Mouse (Mus musculus): Measurements from ENCODE around the gene Rad51c. TPM values are rescaled to one million over a fixed set of nuclear protein-coding genes. Genes with fewer than 3 reads are reported as not detected.
A peak's percentile ranks its signal among the peaks of the same experiment; 100 is the strongest.

Gene Rad51c
- polyA plus RNA-seq, 1 experiment from 2014 or later, result 11.8 TPM

DNA sequence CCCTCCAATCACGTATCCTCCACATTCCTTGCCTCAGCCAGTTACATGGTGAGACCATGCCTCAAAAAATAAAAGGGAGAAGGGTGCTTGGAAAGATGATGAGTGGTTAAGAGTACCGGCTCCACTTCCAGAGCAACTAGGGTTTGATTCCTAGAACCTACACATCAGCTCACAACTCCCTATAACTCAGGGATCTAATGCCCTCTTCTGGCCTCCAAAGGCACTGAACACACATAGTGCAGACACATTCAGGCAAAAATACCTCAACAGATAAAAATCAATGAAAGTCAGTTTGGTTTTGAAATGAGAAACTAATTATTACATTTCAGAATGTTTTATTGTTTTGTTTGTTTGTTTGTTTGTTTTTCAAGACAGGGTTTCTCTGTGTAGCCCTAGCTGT, 6.4 kb downstream of the Rad51c start:
- ATAC-seq (ENCODE audit: low FRiP score), result no peak
- WGBS, result 92% methylated on average over 2 of the region's 2 CpGs
- Histone ChIP-seq H3K9me3 (no peaks in the 10 kb centered on the region), H3K9ac (no peak overlapping the region), H3K4me2 (no peak overlapping the region), H3K4me3 (replicated peaks) (no peak overlapping the region), H3K27me3 (no peaks in the 10 kb centered on the region), H3K27ac (no peak overlapping the region), H3K36me3 (replicated peaks) (no peaks in the 10 kb centered on the region), H3K4me1 (no peaks in the 10 kb centered on the region)

DNA sequence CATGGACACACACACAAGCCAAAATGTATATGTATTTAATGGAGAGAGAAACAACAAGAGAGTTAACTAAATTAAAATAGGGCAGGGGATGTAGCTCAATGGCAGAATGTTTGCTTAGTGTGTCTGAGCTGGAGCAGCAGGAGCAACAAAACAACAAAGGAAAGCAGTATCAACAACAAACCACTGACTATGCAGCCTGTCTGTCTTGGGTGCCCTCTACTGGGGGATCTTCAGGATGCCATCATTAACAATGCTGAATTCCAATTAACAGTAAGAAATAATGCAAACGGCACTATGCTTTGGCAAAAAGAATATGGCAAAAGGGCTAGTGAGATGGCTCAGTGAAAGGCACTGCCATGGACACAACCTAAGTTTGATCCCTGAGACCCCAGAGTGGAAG, 10.9 kb downstream of the Rad51c start:
- H3K9ac ChIP-seq, result no peak overlapping the region
- no peak overlapping the region for H3K4me3 ChIP-seq (replicated peaks)
- no peak overlapping the region for H3K27ac ChIP-seq
- H3K4me2 ChIP-seq, result no peak overlapping the region
- H3K27me3 ChIP-seq, result no peaks in the 10 kb centered on the region
- ATAC-seq (ENCODE audit: low FRiP score), result no peak
- H3K36me3 ChIP-seq (replicated peaks), result 0 out of 2 replicates have a peak, but pooled peaks cover 8% of the 10 kb centered on the region
- H3K9me3 ChIP-seq, result no peaks in the 10 kb centered on the region
- no peaks in the 10 kb centered on the region for H3K4me1 ChIP-seq
- 32% methylated on average over 1 of the region's 1 CpGs for WGBS

DNA sequence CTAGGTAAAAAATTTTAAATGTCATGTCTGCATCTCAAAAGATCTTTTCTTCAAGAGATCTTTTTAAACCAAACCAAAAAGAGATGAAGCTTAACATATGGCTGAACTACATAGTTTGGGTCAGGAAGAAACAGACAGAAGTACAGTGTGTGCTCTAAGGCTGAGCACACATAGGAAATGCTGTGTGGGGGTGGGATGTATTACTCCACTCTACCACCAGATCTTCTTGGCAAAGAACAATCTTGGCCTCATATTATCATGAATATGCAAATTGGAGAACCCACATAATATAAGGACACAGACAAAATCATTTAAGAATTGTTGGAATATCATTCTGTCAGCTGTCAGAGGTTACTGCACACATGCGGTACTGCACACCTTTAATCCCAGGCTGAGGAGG, 19.1 kb downstream of the Rad51c start:
- 100% methylated on average over 1 of the region's 1 CpGs for WGBS
- no peak overlapping the region for H3K9ac ChIP-seq
- no peak for ATAC-seq (ENCODE audit: low FRiP score)
- H3K9me3 ChIP-seq, result no peaks in the 10 kb centered on the region
- no peak overlapping the region for H3K4me3 ChIP-seq (replicated peaks)
- H3K36me3 ChIP-seq (replicated peaks), result 0 out of 2 replicates have a peak, but pooled peaks cover under 1% of the 10 kb centered on the region
- no peaks in the 10 kb centered on the region for H3K4me1 ChIP-seq
- H3K27ac ChIP-seq, result no peak overlapping the region
- H3K4me2 ChIP-seq, result no peak overlapping the region
- no peaks in the 10 kb centered on the region for H3K27me3 ChIP-seq

DNA sequence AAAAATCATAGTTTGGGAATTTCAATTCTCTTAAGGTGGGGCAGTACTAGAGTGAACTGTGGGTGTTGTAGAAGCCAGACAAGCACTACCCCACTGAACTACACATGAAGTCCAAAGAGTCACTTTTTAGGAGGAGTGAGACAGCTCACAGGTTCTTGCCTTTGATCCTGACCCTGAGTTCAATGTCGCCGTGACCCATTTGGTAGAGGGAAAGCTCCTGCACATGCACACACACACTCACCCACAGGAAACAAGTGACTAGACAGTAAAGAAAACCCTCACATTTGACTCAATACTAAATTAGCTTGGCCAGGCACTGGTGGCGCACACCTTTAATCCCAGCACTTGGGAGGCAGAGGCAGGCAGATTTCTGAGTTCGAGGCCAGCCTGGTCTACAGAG, 20.2 kb downstream of the Rad51c start:
- WGBS, result 98% methylated on average over 4 of the region's 4 CpGs
- no peak overlapping the region for H3K9ac ChIP-seq
- no peak overlapping the region for H3K4me2 ChIP-seq
- no peaks in the 10 kb centered on the region for H3K27me3 ChIP-seq
- no peaks in the 10 kb centered on the region for H3K4me1 ChIP-seq
- no peak for ATAC-seq (ENCODE audit: low FRiP score)
- no peak overlapping the region for H3K27ac ChIP-seq
- H3K4me3 ChIP-seq (replicated peaks), result no peak overlapping the region
- H3K36me3 ChIP-seq (replicated peaks), result no peaks in the 10 kb centered on the region; the same call in 1 of the 2 replicates
- no peaks in the 10 kb centered on the region for H3K9me3 ChIP-seq

DNA sequence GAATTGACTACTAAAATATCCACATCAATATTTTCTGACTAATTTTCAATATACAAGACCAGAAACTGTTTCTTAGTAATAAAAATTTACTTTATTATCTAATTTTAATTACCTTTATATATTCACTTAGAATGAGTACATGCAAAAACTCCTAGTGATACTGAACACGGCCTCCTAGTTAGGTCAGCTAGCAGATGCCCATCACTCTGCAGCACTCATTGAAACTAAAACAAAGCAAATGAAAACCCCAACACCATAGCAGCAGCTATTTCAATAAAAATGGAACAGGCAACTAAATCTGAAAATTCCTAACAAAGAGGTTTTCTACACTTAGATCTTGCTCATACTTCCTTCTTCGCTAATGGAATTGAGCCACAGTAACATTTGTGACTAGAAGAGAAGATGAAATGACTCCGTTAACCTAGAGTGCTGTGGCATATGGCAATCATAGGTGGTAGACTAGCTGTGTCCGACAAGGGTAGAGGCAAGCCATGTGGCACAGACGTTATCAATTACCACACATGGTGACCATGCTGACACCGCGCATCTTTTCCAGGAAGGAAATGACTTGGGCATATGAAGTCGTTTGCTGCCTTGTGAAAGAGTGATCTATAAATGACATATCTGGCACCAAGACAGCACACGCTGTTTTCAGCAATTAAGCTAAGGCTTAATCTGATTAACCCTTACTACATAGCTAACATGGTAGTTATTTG, 36.7 kb downstream of the Rad51c start:
- Histone ChIP-seq H3K4me2 (no peak overlapping the region), H3K9ac (no peak overlapping the region), H3K27ac (no peak overlapping the region), H3K4me1 (no peaks in the 10 kb centered on the region), H3K27me3 (no peaks in the 10 kb centered on the region), H3K4me3 (replicated peaks) (no peak overlapping the region), H3K9me3 (no peaks in the 10 kb centered on the region), H3K36me3 (replicated peaks) (no peaks in the 10 kb centered on the region)
- no peak for ATAC-seq (ENCODE audit: low FRiP score)
- WGBS, result 80% methylated on average over 9 of the region's 9 CpGs

DNA sequence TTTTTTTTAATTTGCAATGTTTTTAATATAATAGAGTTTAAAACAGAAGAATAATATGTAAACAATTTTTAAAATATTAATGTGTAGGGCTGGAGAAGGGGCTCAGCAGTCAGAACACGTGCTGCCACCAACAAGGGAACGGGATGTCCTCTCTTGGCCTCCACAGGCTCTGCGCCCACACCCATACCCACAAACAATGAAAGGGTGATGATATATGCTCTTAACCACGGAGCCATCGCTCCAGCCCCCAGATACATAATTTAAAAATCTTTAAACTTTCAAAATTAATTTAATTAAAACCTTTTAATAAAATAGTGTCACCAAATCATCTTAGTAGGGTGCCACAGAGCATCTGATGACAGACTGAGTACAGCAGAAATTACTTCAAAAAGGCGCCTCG, 37.7 kb downstream of the Rad51c start:
- ATAC-seq (ENCODE audit: low FRiP score), result no peak
- H3K27me3 ChIP-seq, result no peaks in the 10 kb centered on the region
- no peaks in the 10 kb centered on the region for H3K9me3 ChIP-seq
- H3K27ac ChIP-seq, result no peak overlapping the region
- no peaks in the 10 kb centered on the region for H3K36me3 ChIP-seq (replicated peaks)
- H3K4me2 ChIP-seq, result no peak overlapping the region
- no peak overlapping the region for H3K9ac ChIP-seq
- H3K4me1 ChIP-seq, result no peaks in the 10 kb centered on the region
- H3K4me3 ChIP-seq (replicated peaks), result no peak overlapping the region
- 87% methylated on average over 7 of the region's 7 CpGs for WGBS

DNA sequence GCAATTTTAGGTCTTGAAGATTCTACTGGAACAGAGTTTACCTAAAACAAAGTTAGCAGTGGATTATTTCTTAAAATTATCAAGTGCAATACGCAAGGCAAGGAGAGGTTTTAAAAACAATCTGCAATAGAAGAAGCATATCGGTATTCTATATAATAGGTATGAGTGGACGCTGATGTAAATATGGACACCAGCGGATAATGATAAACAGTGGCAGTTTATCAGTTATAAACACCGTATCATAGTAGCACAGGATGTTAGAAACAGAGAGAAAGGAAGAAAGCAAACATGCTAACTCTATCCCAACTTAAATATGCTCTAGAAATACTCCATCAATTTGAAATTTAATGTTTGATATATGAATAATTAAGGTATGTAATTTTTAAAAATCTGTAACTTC, 39.6 kb downstream of the Rad51c start:
- no peaks in the 10 kb centered on the region for H3K27me3 ChIP-seq
- H3K36me3 ChIP-seq (replicated peaks), result no peaks in the 10 kb centered on the region
- H3K27ac ChIP-seq, result no peak overlapping the region
- no peak overlapping the region for H3K4me2 ChIP-seq
- no peak overlapping the region for H3K9ac ChIP-seq
- H3K9me3 ChIP-seq, result no peaks in the 10 kb centered on the region
- 92% methylated on average over 5 of the region's 5 CpGs for WGBS
- no peaks in the 10 kb centered on the region for H3K4me1 ChIP-seq
- H3K4me3 ChIP-seq (replicated peaks), result no peak overlapping the region
- ATAC-seq (ENCODE audit: low FRiP score), result no peak

DNA sequence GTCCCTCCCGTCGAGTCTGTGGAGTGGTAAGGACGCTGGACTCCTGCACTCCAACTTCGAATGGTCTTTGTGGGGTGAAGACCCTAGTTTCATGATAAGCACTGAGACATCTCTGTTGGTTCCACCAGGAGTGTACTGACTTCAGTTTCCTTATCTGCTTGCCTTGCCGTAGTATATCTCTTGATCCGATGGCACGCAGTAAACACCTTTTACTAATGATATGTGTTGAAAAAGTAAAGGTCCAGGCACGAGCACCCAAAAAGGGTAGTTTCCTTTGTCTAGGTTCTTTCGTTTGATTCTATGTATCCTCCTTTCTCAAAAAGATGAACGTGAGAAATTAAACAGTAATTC, 45.5 kb downstream of the Rad51c start:
- no peak overlapping the region for H3K27ac ChIP-seq

DNA sequence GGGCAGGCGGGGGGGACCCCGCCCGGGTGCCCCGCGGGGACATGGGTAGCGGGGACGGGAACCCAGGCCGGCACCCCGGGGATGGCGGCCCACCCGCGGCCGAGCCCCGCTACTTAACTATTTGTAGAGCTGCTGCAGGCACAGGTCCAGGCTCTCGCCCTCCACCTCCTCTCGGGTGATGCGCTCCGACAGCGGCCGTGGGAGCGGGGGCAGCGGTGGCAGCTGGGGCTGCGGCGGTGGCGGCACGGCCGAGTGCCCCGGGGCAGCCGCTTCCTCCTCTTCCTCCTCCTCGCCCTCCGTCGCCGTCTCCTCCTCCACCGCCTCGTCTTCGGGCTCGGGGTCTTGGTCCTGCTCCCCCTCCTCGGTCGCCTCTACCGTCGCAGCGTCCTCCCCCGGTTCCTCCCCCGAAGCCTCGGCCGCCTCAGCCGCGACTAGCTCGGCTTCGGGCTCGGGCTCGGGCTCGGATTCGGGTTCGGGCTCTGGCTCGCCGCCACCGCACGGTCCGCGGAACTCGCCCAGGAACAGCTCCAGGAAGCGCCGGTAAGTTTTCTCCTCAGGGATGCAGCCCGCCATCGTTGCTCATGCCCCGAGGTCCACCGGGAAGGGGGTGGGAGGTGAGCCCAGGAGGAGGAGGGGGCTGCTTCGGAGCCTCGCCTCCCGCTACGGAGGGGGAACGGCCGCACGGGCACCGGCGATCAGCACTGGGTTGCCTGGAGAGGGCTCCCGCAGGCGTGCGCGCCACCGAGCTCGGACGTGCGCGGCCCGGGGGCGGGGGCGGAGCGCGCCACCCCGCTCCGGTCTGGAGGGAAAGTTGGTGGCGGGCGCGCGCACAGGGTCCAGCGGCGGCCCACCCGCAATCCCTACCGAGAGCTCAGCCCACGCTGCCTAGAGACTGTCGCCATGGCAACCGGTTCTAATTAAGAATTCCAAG, 46.2 kb downstream of the Rad51c start, which contains the start of gene Ppm1e:
Ppm1e (minus strand) TSS at position 693 of the 931 bp plus-strand sequence.
- no peaks in the 10 kb centered on the region for H3K27me3 ChIP-seq
- peak within 1 kb of the TSS; percentile 95 for H3K9ac ChIP-seq
- peak; percentile 96 for ATAC-seq (ENCODE audit: low FRiP score)
- no peaks in the 10 kb centered on the region for H3K9me3 ChIP-seq
- H3K4me3 ChIP-seq (replicated peaks), result peak within 1 kb of the TSS; percentile 90
- peaks cover 14% of the 10 kb centered on the region for H3K4me1 ChIP-seq
- peak within 1 kb of the TSS; percentile 76 for H3K4me2 ChIP-seq
- peaks cover 2% of the 10 kb centered on the region; the same call in 1 of the 2 replicates for H3K36me3 ChIP-seq (replicated peaks)
- H3K27ac ChIP-seq, result peak within 1 kb of the TSS; percentile 85
- WGBS, result under 1% methylated on average over 104 of the region's 104 CpGs

More for the DNA sequence above, 45.5 kb downstream of the Rad51c start:
- Histone ChIP-seq H3K36me3 (replicated peaks) (no peaks in the 10 kb centered on the region; the same call in 1 of the 2 replicates), H3K4me1 (peaks cover 14% of the 10 kb centered on the region), H3K4me2 (peak overlapping the region; percentile 76), H3K27me3 (no peaks in the 10 kb centered on the region), H3K9me3 (no peaks in the 10 kb centered on the region), H3K9ac (peak overlapping the region; percentile 95; the same call in 1 of the 2 replicates), H3K4me3 (replicated peaks) (peak overlapping the region; percentile 90)
- ATAC-seq (ENCODE audit: low FRiP score), result no peak
- WGBS, result 19% methylated on average over 10 of the region's 10 CpGs

DNA sequence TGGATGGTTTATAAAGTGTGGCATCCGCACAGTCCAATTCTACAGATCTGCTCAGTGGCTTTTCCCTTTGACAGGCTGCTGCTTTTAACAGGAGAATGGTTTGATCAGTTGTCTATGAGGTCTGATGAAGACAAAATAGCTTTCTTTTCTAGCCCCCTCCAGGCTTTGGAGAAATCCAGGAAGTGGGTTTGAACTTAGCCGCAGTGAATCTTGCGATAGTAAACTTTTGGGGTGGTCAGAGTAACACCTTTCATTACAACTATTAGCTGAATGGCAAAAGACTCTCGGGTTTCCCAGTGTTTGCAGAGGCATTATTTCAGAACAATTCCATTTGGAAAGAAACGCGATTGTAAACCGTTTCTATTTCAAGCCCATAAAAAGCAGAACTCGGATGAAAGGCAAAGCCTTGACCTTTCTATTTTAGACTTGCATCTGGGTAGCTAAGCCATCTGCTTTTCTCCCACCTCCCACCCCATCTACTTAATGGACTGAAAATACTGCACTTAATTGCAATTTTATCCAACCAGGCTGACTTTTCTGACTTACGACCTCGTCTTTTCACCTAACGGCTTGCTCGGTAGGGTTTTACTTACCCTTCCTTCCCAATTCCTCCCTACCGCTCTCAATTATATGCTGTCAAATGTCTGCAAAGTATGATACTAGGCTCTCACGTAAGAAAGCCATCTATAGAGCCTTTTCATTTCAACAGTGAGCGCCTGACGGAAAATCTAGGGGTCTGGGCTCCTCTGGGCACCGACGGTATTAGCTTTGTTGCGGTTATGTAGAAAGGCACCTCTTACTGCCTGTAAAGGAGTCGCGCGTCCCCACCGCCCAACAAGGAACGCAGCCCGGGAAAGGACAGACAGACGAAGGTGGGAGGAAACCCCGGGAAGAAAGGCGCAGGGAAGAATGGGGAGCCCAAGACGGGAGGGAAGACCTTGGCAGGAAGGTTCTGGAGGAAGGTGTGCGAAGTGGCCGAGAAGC, 47.1 kb downstream of the Rad51c start:
- ATAC-seq (ENCODE audit: low FRiP score), result peak; percentile 24
- WGBS, result 5% methylated on average over 31 of the region's 31 CpGs

DNA sequence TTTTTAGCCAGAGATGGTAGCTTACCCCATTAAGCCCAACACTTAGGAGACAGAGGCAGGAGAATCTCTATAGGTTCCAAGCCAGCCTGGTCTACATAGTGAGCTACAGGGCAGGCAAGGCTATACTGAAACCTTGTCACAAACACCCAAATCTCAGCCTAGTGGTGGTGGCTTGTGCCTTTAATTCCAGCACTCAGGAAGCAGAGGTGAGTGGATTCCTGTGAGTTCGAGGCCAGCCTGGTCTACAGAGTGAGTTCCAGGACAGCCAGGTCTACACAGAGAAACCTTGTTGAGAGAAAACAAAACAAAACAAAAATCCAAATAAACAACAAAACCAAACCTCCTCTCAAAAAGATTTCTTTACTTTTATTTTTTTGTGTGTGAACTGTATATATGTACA, 49.9 kb downstream of the Rad51c start:
- Histone ChIP-seq H3K27me3 (no peaks in the 10 kb centered on the region), H3K4me1 (peaks cover 14% of the 10 kb centered on the region), H3K4me3 (replicated peaks) (no peak overlapping the region), H3K36me3 (replicated peaks) (peaks cover 6% of the 10 kb centered on the region; the same call in 1 of the 2 replicates), H3K9ac (no peak overlapping the region), H3K27ac (no peak overlapping the region), H3K4me2 (no peak overlapping the region), H3K9me3 (no peaks in the 10 kb centered on the region)
- ATAC-seq (ENCODE audit: low FRiP score), result no peak
- 93% methylated on average over 1 of the region's 1 CpGs for WGBS

More for the DNA sequence above, 47.1 kb downstream of the Rad51c start:
- Histone ChIP-seq H3K4me3 (replicated peaks) (peak overlapping the region; percentile 90), H3K4me1 (peaks cover 14% of the 10 kb centered on the region), H3K27me3 (no peaks in the 10 kb centered on the region), H3K4me2 (peak overlapping the region; percentile 76), H3K9ac (peak overlapping the region; percentile 95), H3K27ac (peak overlapping the region; percentile 85), H3K9me3 (no peaks in the 10 kb centered on the region), H3K36me3 (replicated peaks) (peaks cover 3% of the 10 kb centered on the region; the same call in 1 of the 2 replicates)
